Mouse (Mus musculus): ENCODE measurements around the gene Cd200.

GRCm38 (mm10) chr16:45407645-45408400 lies 1.0 kb downstream of the Cd200 start:
- TF ChIP-seq EP300 (IDR thresholded peaks at IDR 0.05; ENCODE audit: low read depth) (no peak), CTCF (IDR thresholded peaks at IDR 0.05; ENCODE audit: low read depth) (no peak)
